Mouse (Mus musculus): ENCODE measurements around the gene Myo10. TPM values are rescaled to one million over a fixed set of nuclear protein-coding genes. Genes with fewer than 3 reads are reported as not detected.

Gene Myo10
- total RNA-seq, 2 experiments from 2014 or later, result 42.1 to 46.9 TPM

DNA sequence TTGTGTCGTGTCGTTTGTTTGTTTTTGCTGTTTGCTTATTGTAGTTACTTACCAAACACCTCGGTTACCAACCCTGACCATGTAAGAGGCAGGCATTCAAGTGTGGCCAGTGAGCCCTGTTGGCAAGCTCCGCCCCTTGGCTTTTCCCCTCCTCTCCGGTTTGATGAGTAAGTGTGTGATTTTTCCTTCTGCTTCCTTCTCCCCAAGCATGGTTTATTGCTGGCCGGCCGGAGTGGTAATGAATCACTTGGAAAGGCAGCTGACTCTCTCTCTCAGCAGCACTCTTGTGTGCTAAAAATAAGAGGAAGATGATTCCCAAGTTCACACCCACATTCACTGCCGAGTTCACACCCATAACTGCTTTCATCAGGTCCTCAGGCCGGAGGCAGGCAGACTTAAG, 15.4 kb downstream of the Myo10 start:
- intact Hi-C loops (cut with DNase I), result loop anchor here (5.0 kb wide), 1 partner anchor 75 kb away; no protein-coding TSS in a partner anchor
- H3K4me3 ChIP-seq, result no peak overlapping the region
- no peak overlapping the region for H3K27ac ChIP-seq
- DNase-seq (ENCODE audit: extremely low spot score in 1 of 2, low spot score in 2 of 2), result peak; percentile 35 to 49
- no peak for TF ChIP-seq CTCF (IDR thresholded peaks at IDR 0.05)

DNA sequence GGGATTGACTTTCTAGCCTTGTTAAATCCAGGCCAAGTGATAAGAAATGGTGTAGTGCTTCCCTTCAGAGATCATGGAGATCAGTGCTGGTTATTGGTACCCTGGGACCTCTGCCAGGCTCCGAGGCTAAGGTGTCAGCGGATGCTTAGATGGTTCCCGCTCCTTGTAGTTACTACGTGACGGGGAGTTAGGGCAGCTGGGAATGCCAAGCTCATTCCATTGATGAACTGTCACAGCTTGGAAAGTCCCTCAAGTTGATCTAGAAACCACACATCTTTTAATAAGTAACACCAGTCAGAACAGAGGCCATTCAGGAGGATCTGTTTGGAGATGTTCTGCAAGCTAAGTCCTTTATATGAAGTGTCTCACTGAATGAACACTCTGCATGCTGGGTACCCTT, 16.9 kb downstream of the Myo10 start:
- intact Hi-C loops (cut with DNase I), result loop anchor here (5.0 kb wide), 1 partner anchor 73 kb away; no protein-coding TSS in a partner anchor

DNA sequence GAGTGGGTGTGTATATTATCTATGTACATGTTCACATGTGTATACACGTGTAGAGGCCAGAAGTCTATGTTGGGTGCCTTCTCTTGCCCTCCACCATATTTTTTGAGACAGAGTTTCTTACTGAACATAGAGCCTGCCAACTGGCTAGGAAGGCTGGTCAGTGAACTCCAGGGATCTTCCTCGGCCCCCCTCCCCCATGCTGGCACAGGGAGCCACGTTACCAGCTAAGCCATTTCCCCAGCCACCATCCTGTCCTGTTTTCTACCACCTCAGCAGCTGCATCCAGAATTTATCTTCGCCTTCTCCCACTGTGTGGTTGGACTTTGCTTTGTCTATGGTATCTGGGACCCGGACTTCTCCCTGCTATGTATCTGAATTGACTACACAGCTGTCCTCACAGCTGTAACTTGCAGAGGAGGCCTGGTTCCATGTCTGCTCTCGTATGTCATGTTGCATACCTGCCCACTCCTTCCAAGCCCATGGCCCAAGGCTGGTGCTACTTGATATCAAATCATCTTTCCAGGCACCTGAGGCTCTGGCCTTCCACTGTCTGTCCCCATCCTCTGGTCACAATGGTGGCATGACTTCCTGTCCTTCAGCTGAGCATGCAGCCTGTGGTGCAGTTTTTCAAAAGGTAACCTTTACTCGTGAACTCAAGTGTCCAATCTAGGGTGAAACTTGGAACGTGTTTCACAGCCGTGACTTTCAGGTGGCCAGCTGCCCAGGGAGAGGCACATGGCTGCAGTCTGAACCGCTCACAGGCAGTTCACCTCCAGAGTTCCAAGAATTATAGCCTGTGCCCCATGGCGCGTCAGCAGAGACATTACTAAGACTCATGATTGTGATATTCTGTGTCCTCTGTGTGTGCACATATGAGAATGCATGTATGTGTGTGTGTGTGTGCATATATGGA, 18.8 kb downstream of the Myo10 start:
- Histone ChIP-seq H3K27ac (no peak overlapping the region), H3K4me3 (no peak overlapping the region)
- DNase-seq (ENCODE audit: extremely low spot score in 1 of 2, low spot score in 2 of 2), result no peak
- intact Hi-C loops (cut with DNase I), result no loop called here
- TF ChIP-seq CTCF (IDR thresholded peaks at IDR 0.05), result no peak

More for the DNA sequence above, 16.9 kb downstream of the Myo10 start:
- TF ChIP-seq CTCF (IDR thresholded peaks at IDR 0.05), result no peak
- Histone ChIP-seq H3K27ac (no peak overlapping the region), H3K4me3 (no peak overlapping the region)
- no peak for DNase-seq (ENCODE audit: extremely low spot score in 1 of 2, low spot score in 2 of 2)

DNA sequence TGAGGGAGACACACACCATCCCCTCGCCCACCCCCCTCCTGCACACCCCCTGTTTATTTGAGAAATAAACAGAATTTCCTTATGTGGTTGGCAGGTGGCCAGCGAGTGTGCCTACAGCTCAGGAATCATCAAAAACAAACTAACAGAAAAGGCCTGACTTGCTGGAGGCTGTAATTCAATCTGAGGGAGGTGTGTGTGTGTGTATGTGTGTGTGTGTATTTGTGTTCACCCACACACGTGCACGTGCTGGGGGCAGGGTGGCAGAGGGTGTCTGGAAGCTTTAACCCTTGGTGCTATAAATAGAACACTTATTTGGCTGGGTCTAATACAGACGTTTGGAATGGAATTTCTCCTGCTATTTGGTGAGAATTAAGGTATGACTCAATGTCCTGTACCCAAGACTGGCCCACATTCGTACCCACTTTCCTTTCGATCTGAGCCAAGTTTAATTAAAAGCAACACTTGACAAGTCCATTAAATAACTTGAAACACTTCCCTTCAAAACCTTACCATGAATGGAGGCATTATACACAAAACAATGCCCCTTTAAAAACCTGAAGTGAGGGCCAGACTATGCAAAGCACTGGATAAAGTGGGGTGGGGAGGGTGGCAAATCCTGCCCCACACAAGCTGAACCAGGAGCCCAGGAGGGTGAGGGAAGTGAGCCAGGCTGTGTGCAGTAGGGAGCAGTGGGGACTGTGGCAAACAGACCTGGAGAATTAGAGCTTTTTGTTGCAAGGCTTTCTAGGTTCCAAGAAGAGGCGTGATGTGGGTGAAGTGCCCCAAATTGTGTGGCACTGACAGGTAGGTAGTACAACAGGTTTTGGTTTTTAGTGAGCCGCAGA, 20.1 kb downstream of the Myo10 start:
- no peak for TF ChIP-seq CTCF (IDR thresholded peaks at IDR 0.05)
- Histone ChIP-seq H3K4me3 (no peak overlapping the region), H3K27ac (no peak overlapping the region)
- no peak for DNase-seq (ENCODE audit: extremely low spot score in 1 of 2, low spot score in 2 of 2)
- intact Hi-C loops (cut with DNase I), result no loop called here

DNA sequence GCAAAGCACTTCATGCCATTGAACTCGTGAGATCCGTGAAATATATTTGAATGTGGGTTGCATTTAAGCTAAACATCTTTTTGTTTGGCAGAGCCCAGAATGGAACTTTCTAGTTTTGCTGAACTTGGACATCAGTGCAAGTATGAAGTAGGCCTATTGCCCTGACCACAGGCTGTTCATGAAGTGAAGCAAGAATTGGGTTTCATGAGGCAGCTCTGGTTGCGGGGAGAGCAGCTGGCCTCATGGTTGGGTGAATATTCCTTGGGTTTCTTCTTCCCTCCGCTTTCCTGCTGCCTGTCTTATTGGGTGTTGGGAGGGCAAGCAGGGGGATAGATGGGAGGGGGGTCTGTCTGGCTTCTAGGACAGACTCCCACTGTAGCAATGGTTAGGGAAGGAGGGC, 23.5 kb downstream of the Myo10 start:
- DNase-seq (ENCODE audit: extremely low spot score in 1 of 2, low spot score in 2 of 2), result no peak
- intact Hi-C loops (cut with DNase I), result no loop called here
- H3K27ac ChIP-seq, result no peak overlapping the region
- no peak overlapping the region for H3K4me3 ChIP-seq
- TF ChIP-seq CTCF (IDR thresholded peaks at IDR 0.05), result no peak

DNA sequence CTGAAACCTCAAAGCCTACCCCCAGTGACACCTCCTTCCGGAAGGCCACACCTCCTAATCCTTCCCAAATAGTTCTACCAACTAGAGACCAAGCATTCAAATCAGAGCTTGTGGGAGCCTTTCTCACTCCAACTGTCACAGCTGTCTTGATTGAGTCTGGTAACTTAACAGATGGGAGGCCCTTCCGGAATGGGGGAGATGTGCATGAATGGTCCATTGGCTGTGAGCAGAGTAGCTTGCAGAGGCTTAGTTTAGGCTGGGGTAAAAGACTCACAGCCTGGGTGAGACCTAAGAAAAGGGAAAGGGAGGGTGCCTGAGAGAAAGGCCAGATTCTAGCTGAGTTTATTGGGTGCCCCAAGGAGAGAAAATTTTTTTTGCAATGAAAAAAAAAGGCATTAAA, 26.0 kb downstream of the Myo10 start:
- H3K4me3 ChIP-seq, result no peak overlapping the region
- intact Hi-C loops (cut with DNase I), result no loop called here
- no peak for DNase-seq (ENCODE audit: extremely low spot score in 1 of 2, low spot score in 2 of 2)
- TF ChIP-seq CTCF (IDR thresholded peaks at IDR 0.05), result no peak
- no peak overlapping the region for H3K27ac ChIP-seq

DNA sequence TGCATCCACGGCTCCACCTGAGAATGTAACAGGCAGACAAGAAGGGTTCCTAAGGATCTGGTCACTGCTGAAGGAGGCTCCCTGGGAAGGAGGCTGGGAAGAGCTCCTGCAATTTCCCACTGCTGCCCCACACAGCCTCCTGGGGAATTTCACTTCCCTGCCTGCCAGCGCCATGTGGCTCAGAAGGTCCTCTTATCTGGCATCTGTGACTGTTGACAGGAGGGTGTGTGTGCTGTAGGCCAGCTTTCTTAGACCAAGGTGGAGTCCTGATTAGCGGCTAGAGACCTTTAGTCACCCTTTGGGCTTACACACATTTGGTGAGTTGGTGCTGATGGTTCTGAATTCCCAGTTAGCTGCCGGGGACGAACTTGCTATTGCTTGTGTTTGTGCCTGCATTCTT, 28.0 kb downstream of the Myo10 start:
- no peak for DNase-seq (ENCODE audit: extremely low spot score in 1 of 2, low spot score in 2 of 2)
- intact Hi-C loops (cut with DNase I), result no loop called here
- no peak for TF ChIP-seq CTCF (IDR thresholded peaks at IDR 0.05)
- Histone ChIP-seq H3K4me3 (no peak overlapping the region), H3K27ac (no peak overlapping the region)

DNA sequence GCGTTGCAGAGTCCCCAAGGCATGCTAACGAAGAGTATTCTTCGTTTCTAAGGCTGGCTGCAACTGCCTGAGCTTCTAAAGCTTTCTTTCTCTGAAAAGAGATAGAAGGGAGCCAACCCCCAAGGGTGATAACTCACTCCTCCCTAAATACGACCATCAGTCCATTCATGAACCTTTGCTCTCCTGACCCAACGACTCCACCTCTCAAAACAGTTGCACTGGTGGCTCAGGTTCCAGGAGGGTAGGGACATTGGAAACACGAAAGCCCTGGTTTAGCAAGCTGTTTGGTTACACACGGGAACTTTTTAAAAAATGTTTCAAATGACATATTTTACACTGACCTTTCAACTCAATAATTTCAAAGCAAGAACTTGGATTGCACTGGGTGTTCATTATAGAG, 29.5 kb downstream of the Myo10 start:
- H3K4me3 ChIP-seq, result no peak overlapping the region
- DNase-seq (ENCODE audit: extremely low spot score in 1 of 2, low spot score in 2 of 2), result no peak
- intact Hi-C loops (cut with DNase I), result no loop called here
- H3K27ac ChIP-seq, result no peak overlapping the region
- TF ChIP-seq CTCF (IDR thresholded peaks at IDR 0.05), result no peak

DNA sequence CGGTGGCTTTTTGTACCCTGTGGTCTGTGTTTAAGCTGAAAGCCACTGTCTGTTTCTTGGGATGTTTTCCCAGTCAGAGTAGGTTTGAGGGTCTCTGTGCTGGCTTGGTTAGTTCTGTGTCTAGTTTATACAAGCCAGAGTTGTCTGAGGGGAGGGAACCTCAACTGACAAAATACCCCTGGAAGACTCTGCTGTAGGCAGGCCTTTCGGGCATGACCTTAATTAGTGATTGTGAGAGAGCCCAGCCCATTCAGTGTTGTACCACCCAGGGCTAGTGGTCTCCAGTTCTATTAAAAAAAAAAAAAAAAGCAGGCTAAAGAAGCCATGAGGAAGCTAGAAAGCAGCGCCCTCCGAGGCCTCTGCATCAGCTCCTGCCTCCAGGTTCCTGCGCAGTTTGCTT, 30.0 kb downstream of the Myo10 start:
- intact Hi-C loops (cut with DNase I), result no loop called here
- no peak for TF ChIP-seq CTCF (IDR thresholded peaks at IDR 0.05)
- H3K4me3 ChIP-seq, result no peak overlapping the region
- no peak overlapping the region for H3K27ac ChIP-seq
- no peak for DNase-seq (ENCODE audit: extremely low spot score in 1 of 2, low spot score in 2 of 2)

DNA sequence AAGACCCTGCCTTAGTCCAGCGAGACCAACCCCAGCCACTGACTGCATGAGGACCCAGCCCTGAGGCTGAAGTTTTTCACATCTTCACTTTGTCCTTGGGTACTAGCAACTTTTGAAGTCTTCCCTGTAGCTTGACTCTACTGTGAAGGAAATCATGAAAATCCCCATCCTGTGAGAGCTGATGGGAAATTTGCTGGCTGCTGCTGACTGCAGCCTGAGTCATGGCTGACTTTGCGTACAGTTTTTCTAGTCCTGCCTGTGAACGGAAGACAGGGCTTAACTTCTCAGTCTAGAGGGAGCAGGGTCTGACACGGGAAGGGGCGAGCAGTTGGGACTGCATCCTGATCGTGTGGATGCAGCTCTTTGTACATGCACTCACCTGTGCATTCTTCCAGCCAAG, 30.6 kb downstream of the Myo10 start:
- intact Hi-C loops (cut with DNase I), result no loop called here
- Histone ChIP-seq H3K27ac (no peak overlapping the region), H3K4me3 (no peak overlapping the region)
- DNase-seq (ENCODE audit: extremely low spot score in 1 of 2, low spot score in 2 of 2), result no peak
- no peak for TF ChIP-seq CTCF (IDR thresholded peaks at IDR 0.05)

DNA sequence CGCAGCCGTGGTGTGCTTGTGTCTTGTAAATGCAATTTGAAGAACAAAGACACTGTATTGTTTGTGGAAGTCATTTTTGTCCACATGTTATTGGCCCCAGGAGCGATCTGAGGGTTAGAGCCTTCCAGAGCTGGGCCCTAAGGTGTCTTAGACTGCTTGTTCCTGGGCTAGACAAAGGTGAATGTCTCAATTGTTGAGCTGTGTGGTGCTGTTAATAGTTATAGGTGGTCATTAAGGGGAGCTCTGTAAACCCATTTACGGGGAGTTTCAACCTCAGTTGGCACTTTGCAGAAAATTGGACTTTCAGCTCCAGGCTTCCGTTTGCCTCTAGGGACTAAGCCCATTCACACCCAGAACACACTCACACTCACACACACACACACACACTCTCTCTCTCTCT, 31.4 kb downstream of the Myo10 start:
- intact Hi-C loops (cut with DNase I), result no loop called here
- TF ChIP-seq CTCF (IDR thresholded peaks at IDR 0.05), result no peak
- Histone ChIP-seq H3K4me3 (no peak overlapping the region), H3K27ac (no peak overlapping the region)
- no peak for DNase-seq (ENCODE audit: extremely low spot score in 1 of 2, low spot score in 2 of 2)

DNA sequence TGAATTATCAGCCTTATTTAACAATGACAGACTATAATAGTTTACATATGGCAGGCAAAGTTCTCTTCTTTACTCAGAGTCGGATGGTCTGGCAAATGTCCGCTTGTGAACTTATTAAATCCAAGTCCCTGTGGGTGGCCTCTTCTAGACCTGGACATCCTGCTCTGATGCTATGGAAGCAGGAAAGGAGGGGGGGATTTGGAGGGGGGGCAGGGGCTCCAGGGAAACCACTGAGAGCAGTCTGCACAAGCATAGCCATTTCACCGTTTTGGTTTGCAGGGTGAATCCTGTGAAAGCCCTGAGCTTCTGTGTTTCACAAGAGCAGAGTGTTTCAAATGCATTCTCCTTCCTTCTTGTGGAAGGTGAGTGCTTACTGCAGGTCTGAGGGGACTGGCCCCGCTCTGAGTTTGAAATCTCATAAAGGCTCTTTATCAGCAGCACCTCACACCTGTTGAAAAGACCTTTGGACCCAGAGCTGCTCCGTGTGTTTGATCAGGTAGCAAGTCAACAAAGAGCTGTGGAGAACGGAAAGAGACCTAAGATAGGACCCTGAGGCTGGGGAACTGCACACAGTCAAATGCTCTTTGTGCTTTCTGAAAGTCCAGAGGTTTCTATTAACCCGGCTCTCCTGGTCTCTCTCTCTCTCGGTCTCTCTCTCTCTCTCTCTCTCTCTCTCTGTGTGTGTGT, 40.7 kb downstream of the Myo10 start:
- DNase-seq (ENCODE audit: extremely low spot score in 1 of 2, low spot score in 2 of 2), result no peak
- TF ChIP-seq CTCF (IDR thresholded peaks at IDR 0.05), result no peak
- intact Hi-C loops (cut with DNase I), result no loop called here
- Histone ChIP-seq H3K4me3 (no peak overlapping the region), H3K27ac (no peak overlapping the region)

Data from left cerebral cortex, adult 2 months (tissue).